Mouse (Mus musculus): ENCODE measurements around the gene Gm20532.

The Gm20532 gene

GRCm38 (mm10) chr2:26573807-26574206 lies 12.6 kb upstream of the Gm20532 start:
- 8% methylated on average over 5 of the region's 5 CpGs for WGBS

- WGBS: 74% methylated on average over 5 of the region's 5 CpGs
These were observed 11.6 kb upstream of the Gm20532 start for GRCm38 (mm10) chr2:26574862-26575261.

GRCm38 (mm10) chr2:26575378-26575777 lies 11.1 kb upstream of the Gm20532 start:
- WGBS: 97% methylated on average over 1 of the region's 1 CpGs

GRCm38 (mm10) chr2:26575865-26576264 lies 10.6 kb upstream of the Gm20532 start:
- WGBS: 77% methylated on average over 4 of the region's 4 CpGs

GRCm38 (mm10) chr2:26576462-26576861 lies 10.0 kb upstream of the Gm20532 start:
- WGBS: 75% methylated on average over 4 of the region's 4 CpGs

GRCm38 (mm10) chr2:26578369-26578768 lies 8.1 kb upstream of the Gm20532 start:
- 68% methylated on average over 6 of the region's 6 CpGs for WGBS

- 88% methylated on average over 1 of the region's 1 CpGs for WGBS
These were observed 6.7 kb upstream of the Gm20532 start, which contains the start of gene Egfl7 for GRCm38 (mm10) chr2:26579714-26580113. TSS of gene Egfl7 (plus strand) at chr2:26580014.

GRCm38 (mm10) chr2:26580751-26581150 lies 5.7 kb upstream of the Gm20532 start:
- WGBS: 96% methylated on average over 5 of the region's 5 CpGs

- 69% methylated on average over 2 of the region's 2 CpGs for WGBS
These were observed 4.2 kb upstream of the Gm20532 start for GRCm38 (mm10) chr2:26582203-26582602.

- WGBS: 66% methylated on average over 7 of the region's 7 CpGs
These were observed 3.7 kb upstream of the Gm20532 start for GRCm38 (mm10) chr2:26582741-26583140.

GRCm38 (mm10) chr2:26583640-26584039 lies 2.8 kb upstream of the Gm20532 start:
- WGBS: 85% methylated on average over 11 of the region's 11 CpGs

GRCm38 (mm10) chr2:26585713-26586112 lies 726 bp upstream of the Gm20532 start:
- WGBS: 44% methylated on average over 6 of the region's 6 CpGs

- WGBS: 10% methylated on average over 11 of the region's 11 CpGs
These were observed 586 bp downstream of the Gm20532 start for GRCm38 (mm10) chr2:26587044-26587405.

- 68% methylated on average over 4 of the region's 4 CpGs for WGBS
These were observed 2.1 kb downstream of the Gm20532 start for GRCm38 (mm10) chr2:26588573-26588972.

GRCm38 (mm10) chr2:26589284-26589683 lies 2.8 kb downstream of the Gm20532 start:
- WGBS: 95% methylated on average over 10 of the region's 10 CpGs

- 80% methylated on average over 7 of the region's 7 CpGs for WGBS
These were observed 3.8 kb downstream of the Gm20532 start for GRCm38 (mm10) chr2:26590282-26590681.

- WGBS: 82% methylated on average over 7 of the region's 7 CpGs
These were observed 4.5 kb downstream of the Gm20532 start for GRCm38 (mm10) chr2:26590962-26591361.

GRCm38 (mm10) chr2:26591416-26591815 lies 5.0 kb downstream of the Gm20532 start:
- 89% methylated on average over 12 of the region's 12 CpGs for WGBS

GRCm38 (mm10) chr2:26593211-26594021 lies 7.0 kb downstream of the Gm20532 start:
- WGBS: 77% methylated on average over 9 of the region's 9 CpGs

- 62% methylated on average over 9 of the region's 9 CpGs for WGBS
These were observed 7.5 kb downstream of the Gm20532 start for GRCm38 (mm10) chr2:26594022-26594346.

- 81% methylated on average over 7 of the region's 7 CpGs for WGBS
These were observed 8.1 kb downstream of the Gm20532 start for GRCm38 (mm10) chr2:26594461-26594933.

- 80% methylated on average over 6 of the region's 6 CpGs for WGBS
These were observed 8.7 kb downstream of the Gm20532 start for GRCm38 (mm10) chr2:26594934-26595724.
